Mouse (Mus musculus) hindbrain, embryonic 15.5 days (tissue): ENCODE results near the gene Lrrc34. TPM values are rescaled to one million over a fixed set of nuclear protein-coding genes. Genes with fewer than 3 reads are reported as not detected.

Source experiments
- ATAC-seq: fragments of 200-750 bp; cut with Nextera tagmentation; 2 replicates; pipeline ENCODE4 v1.8.0; 2017; ENCODE audit warnings: low read depth, moderate number of reproducible peaks, moderate TSS enrichment; ENCODE audit not compliant: low FRiP score
- H3K27ac ChIP-seq: fragments of 300-500 bp; sonication (generic); replicated peaks from 2 replicates; pipeline ENCODE4 v1.5.1; 2015; ENCODE audit warnings: mild to moderate bottlenecking, inconsistent platforms
- H3K27me3 ChIP-seq: fragments of 300-500 bp; sonication (generic); 2 replicates; pipeline ENCODE4 v1.6.1; 2015; ENCODE audit warnings: control low read depth, inconsistent platforms
- H3K36me3 ChIP-seq: fragments of 300-500 bp; sonication (generic); 2 replicates; pipeline ENCODE4 v1.6.1; 2015; ENCODE audit warnings: control low read depth, inconsistent platforms
- H3K4me1 ChIP-seq: fragments of 300-500 bp; sonication (generic); replicated peaks from 2 replicates; pipeline ENCODE4 v1.6.1; 2015; ENCODE audit warnings: control low read depth, inconsistent platforms
- H3K4me2 ChIP-seq: fragments of 300-500 bp; sonication (generic); 2 replicates; pipeline ENCODE4 v1.6.1; 2015; ENCODE audit warnings: moderate library complexity, mild to moderate bottlenecking, inconsistent platforms
- H3K4me3 ChIP-seq: fragments of 300-500 bp; sonication (generic); 2 replicates; pipeline ENCODE4 v1.5.1; 2015; ENCODE audit warnings: mild to moderate bottlenecking, inconsistent platforms
- H3K9ac ChIP-seq: fragments of 300-500 bp; sonication (generic); 2 replicates; pipeline ENCODE4 v1.6.1; 2015; ENCODE audit warnings: inconsistent platforms
- H3K9me3 ChIP-seq: fragments of 300-500 bp; sonication (generic); 2 replicates; pipeline ENCODE4 v1.6.1; 2016; ENCODE audit warnings: control low read depth, inconsistent platforms
- WGBS: fragments of 180-500 bp; shearing (Covaris S2); methylation state at CpG from one replicate; pipeline ENCODE4 v1.1.7; 2015; 5-methylcytosine and 5-hydroxymethylcytosine counted together
- polyA plus RNA-seq: library from polyadenylated mRNA; unstranded; fragments of >200 nt; fragmentation: Nextera tagmentation; extraction: Ambion mirVana; gene quantifications from 2 replicates; pipeline ENCODE4 v1.2.1, GENCODE M21; 2015

The Lrrc34 gene
- polyA plus RNA-seq, 1 experiment from 2014 or later, result 1.4 TPM

- no peak overlapping the region for H3K4me3 ChIP-seq
- no peaks in the 10 kb centered on the region for H3K36me3 ChIP-seq
- H3K27me3 ChIP-seq, result no peaks in the 10 kb centered on the region
- H3K4me1 ChIP-seq, result peaks cover 19% of the 10 kb centered on the region
- no peak overlapping the region for H3K4me2 ChIP-seq
- no peak for ATAC-seq
- 85% methylated on average over 7 of the region's 7 CpGs for WGBS
- no peak overlapping the region for H3K9ac ChIP-seq
- H3K9me3 ChIP-seq, result no peaks in the 10 kb centered on the region
- no peak overlapping the region for H3K27ac ChIP-seq
These were observed 50.4 kb downstream of the Lrrc34 start for GRCm38 (mm10) chr3:30597271-30597670.

GRCm38 (mm10) chr3:30595111-30595832 is 52.4 kb downstream of the Lrrc34 start:
- H3K9me3 ChIP-seq, result no peaks in the 10 kb centered on the region
- H3K36me3 ChIP-seq, result no peaks in the 10 kb centered on the region
- ATAC-seq, result peak; percentile 73
- peak overlapping the region; percentile 69 for H3K4me3 ChIP-seq
- H3K4me2 ChIP-seq, result peak overlapping the region; percentile 79
- peaks cover 19% of the 10 kb centered on the region for H3K4me1 ChIP-seq
- H3K27ac ChIP-seq, result peak overlapping the region; percentile 73
- H3K27me3 ChIP-seq, result no peaks in the 10 kb centered on the region
- H3K9ac ChIP-seq, result peak overlapping the region; percentile 80
- under 1% methylated on average over 62 of the region's 62 CpGs for WGBS

- no peaks in the 10 kb centered on the region for H3K9me3 ChIP-seq
These were observed 53.8 kb downstream of the Lrrc34 start for GRCm38 (mm10) chr3:30593719-30594485.

GRCm38 (mm10) chr3:30592418-30592853 is 55.2 kb downstream of the Lrrc34 start:
- Histone ChIP-seq H3K36me3 (no peaks in the 10 kb centered on the region), H3K9me3 (no peaks in the 10 kb centered on the region), H3K27me3 (no peaks in the 10 kb centered on the region), H3K4me3 (no peak overlapping the region), H3K27ac (no peak overlapping the region), H3K4me2 (no peak overlapping the region), H3K4me1 (peaks cover 7% of the 10 kb centered on the region), H3K9ac (no peak overlapping the region)
- ATAC-seq, result 0 out of 2 replicates have a peak, but pooled peaks have one; percentile 29
- WGBS, result 0% methylated on average over 2 of the region's 2 CpGs

More at GRCm38 (mm10) chr3:30593719-30594485, 53.8 kb downstream of the Lrrc34 start:
- Histone ChIP-seq H3K27me3 (no peaks in the 10 kb centered on the region), H3K27ac (no peak overlapping the region), H3K4me2 (no peak overlapping the region), H3K4me1 (peaks cover 8% of the 10 kb centered on the region), H3K36me3 (no peaks in the 10 kb centered on the region), H3K4me3 (no peak overlapping the region), H3K9ac (no peak overlapping the region)
- ATAC-seq, result no peak
- WGBS, result 79% methylated on average over 4 of the region's 4 CpGs

- H3K4me2 ChIP-seq, result no peak overlapping the region
- H3K4me1 ChIP-seq, result no peaks in the 10 kb centered on the region
- no peak overlapping the region for H3K27ac ChIP-seq
- ATAC-seq, result no peak
- H3K27me3 ChIP-seq, result no peaks in the 10 kb centered on the region
- H3K9ac ChIP-seq, result no peak overlapping the region
- 84% methylated on average over 6 of the region's 6 CpGs for WGBS
- no peak overlapping the region for H3K4me3 ChIP-seq
- no peaks in the 10 kb centered on the region for H3K9me3 ChIP-seq
- no peaks in the 10 kb centered on the region for H3K36me3 ChIP-seq
These were observed 58.8 kb downstream of the Lrrc34 start for GRCm38 (mm10) chr3:30588865-30589264.

Other genes starting within 250 kb of the Lrrc34 start
- 6.9 and 9.5 TPM in 2 replicates for gene Mecom, start 99.9 kb downstream of the Lrrc34 start, polyA plus RNA-seq
- 0.56 and 0.75 TPM in 2 replicates for gene Actrt3, start 47.9 kb downstream of the Lrrc34 start, polyA plus RNA-seq
- 27.3 TPM in 2 replicates for gene Mynn, start 45.8 kb downstream of the Lrrc34 start, polyA plus RNA-seq
- not detected in 2 replicates for gene Lrriq4, start 3.4 kb downstream of the Lrrc34 start, polyA plus RNA-seq
- gene Lrrc31, start 52.0 kb upstream of the Lrrc34 start, polyA plus RNA-seq, result 0.29 TPM in 1 of 2 replicates, not detected in the other
- gene Samd7, start 98.4 kb upstream of the Lrrc34 start, polyA plus RNA-seq, result 0.06 TPM in 1 of 2 replicates, not detected in the other
- 85.8 and 91.9 TPM in 2 replicates for gene Sec62, start 145.0 kb upstream of the Lrrc34 start, polyA plus RNA-seq
- 1.4 and 1.6 TPM in 2 replicates for gene Gpr160, start 208.1 kb upstream of the Lrrc34 start, polyA plus RNA-seq